Mouse (Mus musculus) cerebellum, adult 2 months (tissue): ENCODE measurements around the gene Brd9.

ENCODE experiments used
- CTCF ChIP-seq: fragments of 200-500 bp; IDR thresholded peaks from 2 replicates; pipeline ENCODE4 v1.5.1; 2011; ENCODE audit warnings: low read depth, mild to moderate bottlenecking, control low read depth, low read length, moderate library complexity, borderline replicate concordance; ENCODE audit not compliant: insufficient read depth
- POLR2A ChIP-seq: fragments of 200-500 bp; IDR thresholded peaks from 2 replicates; pipeline ENCODE4 v1.6.1; 2011; ENCODE audit warnings: low read length, control low read depth, borderline replicate concordance; ENCODE audit not compliant: insufficient read depth

GRCm38 (mm10) chr13:74008948-74009718 lies 71.5 kb downstream of the Brd9 start, which contains the start of gene Tppp:
- no peak for TF ChIP-seq CTCF
- peak; percentile 67 for TF ChIP-seq POLR2A
